Mouse (Mus musculus): ENCODE measurements around the gene Gal3st1. TPM values are rescaled to one million over a fixed set of nuclear protein-coding genes. Genes with fewer than 3 reads are reported as not detected.
"Not testable (repeated sequence)": the region's sequence is repeated elsewhere in the genome, so short reads cannot be mapped to it uniquely, and the experiment has no call there.

Gene Gal3st1
- polyA plus RNA-seq, 1 experiment: not detected

- H3K4me1 ChIP-seq (ENCODE audit: control insufficient read depth, insufficient read depth, low read length): 0 out of 2 replicates have a peak, but pooled peaks cover 3% of the 10 kb centered on the region
- no peak overlapping the region for H3K27ac ChIP-seq (ENCODE audit: insufficient read depth, low read depth, low read length)
- H3K4me3 ChIP-seq (ENCODE audit: insufficient read depth, low read length): peak overlapping the region; percentile 8
- TF ChIP-seq POLR2A (IDR thresholded peaks at IDR 0.05; ENCODE audit: borderline replicate concordance, low read depth, low read length): no peak
- TF ChIP-seq CTCF (IDR thresholded peaks at IDR 0.05; ENCODE audit: low read depth, low read length): no peak
Measured at GRCm38 (mm10) chr11:3997978-3998720, 14.7 kb downstream of the Gal3st1 start.

DNA sequence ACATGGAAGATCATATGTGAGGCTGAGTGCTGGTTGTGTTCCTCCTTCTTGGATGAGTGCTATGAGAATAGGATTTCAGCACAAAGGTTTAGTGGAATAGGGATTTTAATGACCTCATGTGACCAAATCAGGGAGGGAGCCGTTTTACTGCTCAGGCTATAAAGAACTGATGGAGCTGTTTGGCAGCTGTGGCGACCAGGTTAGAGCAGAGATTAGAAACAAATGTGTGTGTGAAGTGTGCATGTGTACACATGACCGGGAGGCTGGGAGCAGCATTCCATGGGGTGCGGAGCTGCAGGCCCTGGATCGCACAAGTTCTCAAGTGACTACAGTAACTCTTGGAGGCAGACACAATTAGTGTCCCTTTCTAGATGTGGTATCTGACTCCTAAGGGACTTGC lies 16.1 kb downstream of the Gal3st1 start:
- TF ChIP-seq POLR2A (IDR thresholded peaks at IDR 0.05; ENCODE audit: borderline replicate concordance, low read depth, low read length): no peak
- no peak for TF ChIP-seq CTCF (IDR thresholded peaks at IDR 0.05; ENCODE audit: low read depth, low read length)
- Histone ChIP-seq H3K4me3 (ENCODE audit: insufficient read depth, low read length) (no peak overlapping the region), H3K27ac (ENCODE audit: insufficient read depth, low read depth, low read length) (no peak overlapping the region), H3K4me1 (ENCODE audit: control insufficient read depth, insufficient read depth, low read length) (0 out of 2 replicates have a peak, but pooled peaks cover 3% of the 10 kb centered on the region)

GRCm38 (mm10) chr11:4001603-4002002 lies 18.2 kb downstream of the Gal3st1 start:
- Histone ChIP-seq H3K27ac (ENCODE audit: insufficient read depth, low read depth, low read length) (no peak overlapping the region), H3K4me1 (ENCODE audit: control insufficient read depth, insufficient read depth, low read length) (0 out of 2 replicates have a peak, but pooled peaks cover 3% of the 10 kb centered on the region), H3K4me3 (ENCODE audit: insufficient read depth, low read length) (no peak overlapping the region)
- TF ChIP-seq POLR2A (IDR thresholded peaks at IDR 0.05; ENCODE audit: borderline replicate concordance, low read depth, low read length): no peak
- peak; percentile 63 for TF ChIP-seq CTCF (IDR thresholded peaks at IDR 0.05; ENCODE audit: low read depth, low read length)

GRCm38 (mm10) chr11:4005220-4005805 lies 21.9 kb downstream of the Gal3st1 start:
- TF ChIP-seq CTCF (IDR thresholded peaks at IDR 0.05; ENCODE audit: low read depth, low read length): no peak
- TF ChIP-seq POLR2A (IDR thresholded peaks at IDR 0.05; ENCODE audit: borderline replicate concordance, low read depth, low read length): no peak
- H3K4me1 ChIP-seq (ENCODE audit: control insufficient read depth, insufficient read depth, low read length): no peaks in the 10 kb centered on the region
- no peak overlapping the region for H3K27ac ChIP-seq (ENCODE audit: insufficient read depth, low read depth, low read length)
- no peak overlapping the region for H3K4me3 ChIP-seq (ENCODE audit: insufficient read depth, low read length)

DNA sequence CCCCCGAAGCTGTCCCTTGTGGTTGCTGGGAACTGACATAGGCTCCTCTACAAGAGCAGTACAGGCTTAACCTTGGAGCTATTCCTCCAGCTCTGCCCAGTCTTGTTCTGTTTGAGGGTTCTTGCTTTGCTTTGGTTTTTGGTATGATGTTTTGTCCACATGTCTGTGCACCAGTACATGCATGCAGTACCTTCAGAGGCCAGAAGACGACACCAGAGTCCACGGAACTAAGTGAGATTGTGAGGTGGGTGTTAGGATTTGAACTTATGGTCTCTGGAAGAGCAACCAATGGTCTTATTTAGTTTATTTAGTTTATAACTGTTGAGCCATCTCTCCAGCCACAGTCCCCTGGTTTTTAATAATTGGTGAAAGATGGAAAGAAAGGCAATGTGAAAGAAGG lies 23.0 kb downstream of the Gal3st1 start:
- no peaks in the 10 kb centered on the region for H3K4me1 ChIP-seq (ENCODE audit: control insufficient read depth, insufficient read depth, low read length)
- no peak overlapping the region for H3K27ac ChIP-seq (ENCODE audit: insufficient read depth, low read depth, low read length)
- no peak overlapping the region for H3K4me3 ChIP-seq (ENCODE audit: insufficient read depth, low read length)
- no peak for TF ChIP-seq CTCF (IDR thresholded peaks at IDR 0.05; ENCODE audit: low read depth, low read length)
- no peak for TF ChIP-seq POLR2A (IDR thresholded peaks at IDR 0.05; ENCODE audit: borderline replicate concordance, low read depth, low read length)

GRCm38 (mm10) chr11:4012616-4013015 lies 29.2 kb downstream of the Gal3st1 start:
- no peak for TF ChIP-seq CTCF (IDR thresholded peaks at IDR 0.05; ENCODE audit: low read depth, low read length)
- no peak for TF ChIP-seq POLR2A (IDR thresholded peaks at IDR 0.05; ENCODE audit: borderline replicate concordance, low read depth, low read length)
- H3K27ac ChIP-seq (ENCODE audit: insufficient read depth, low read depth, low read length): no peak overlapping the region
- no peak overlapping the region for H3K4me3 ChIP-seq (ENCODE audit: insufficient read depth, low read length)
- no peaks in the 10 kb centered on the region for H3K4me1 ChIP-seq (ENCODE audit: control insufficient read depth, insufficient read depth, low read length)

GRCm38 (mm10) chr11:4015796-4016195 lies 32.4 kb downstream of the Gal3st1 start:
- not testable (repeated sequence) for H3K4me3 ChIP-seq (ENCODE audit: insufficient read depth, low read length); H3K4me1 ChIP-seq (ENCODE audit: control insufficient read depth, insufficient read depth, low read length); H3K27ac ChIP-seq (ENCODE audit: insufficient read depth, low read depth, low read length)

DNA sequence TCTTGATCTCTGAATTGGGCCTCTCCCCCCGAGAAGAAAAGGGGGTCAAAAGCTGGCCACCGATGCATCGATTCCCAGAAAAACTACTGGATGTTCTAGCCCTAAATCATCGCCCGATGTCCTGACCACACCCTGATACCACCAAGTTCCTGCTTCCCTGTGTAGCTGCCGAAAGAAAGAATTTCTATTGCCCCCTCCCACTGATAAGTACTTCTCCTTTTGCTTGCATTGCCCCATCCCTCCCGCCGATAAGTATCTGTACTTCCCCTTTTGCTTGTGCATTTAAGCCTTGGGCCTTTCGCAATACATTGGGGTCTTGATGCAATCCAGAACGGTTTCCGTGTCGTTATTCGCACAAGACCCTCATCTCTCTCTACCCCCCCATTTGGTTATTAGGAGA lies 38.7 kb downstream of the Gal3st1 start:
- H3K4me3 ChIP-seq (ENCODE audit: insufficient read depth, low read length); H3K4me1 ChIP-seq (ENCODE audit: control insufficient read depth, insufficient read depth, low read length); H3K27ac ChIP-seq (ENCODE audit: insufficient read depth, low read depth, low read length): not testable (repeated sequence)

- Histone ChIP-seq H3K4me3 (ENCODE audit: insufficient read depth, low read length) (no peak overlapping the region), H3K27ac (ENCODE audit: insufficient read depth, low read depth, low read length) (no peak overlapping the region), H3K4me1 (ENCODE audit: control insufficient read depth, insufficient read depth, low read length) (no peaks in the 10 kb centered on the region)
- TF ChIP-seq CTCF (IDR thresholded peaks at IDR 0.05; ENCODE audit: low read depth, low read length) (no peak), POLR2A (IDR thresholded peaks at IDR 0.05; ENCODE audit: borderline replicate concordance, low read depth, low read length) (no peak)
Measured at GRCm38 (mm10) chr11:4023321-4023720, 39.9 kb downstream of the Gal3st1 start.

GRCm38 (mm10) chr11:4027066-4027465 lies 43.6 kb downstream of the Gal3st1 start:
- Histone ChIP-seq H3K4me1 (ENCODE audit: control insufficient read depth, insufficient read depth, low read length) (no peaks in the 10 kb centered on the region), H3K4me3 (ENCODE audit: insufficient read depth, low read length) (no peak overlapping the region), H3K27ac (ENCODE audit: insufficient read depth, low read depth, low read length) (no peak overlapping the region)
- no peak for TF ChIP-seq POLR2A (IDR thresholded peaks at IDR 0.05; ENCODE audit: borderline replicate concordance, low read depth, low read length)
- TF ChIP-seq CTCF (IDR thresholded peaks at IDR 0.05; ENCODE audit: low read depth, low read length): no peak
